Mouse (Mus musculus) midbrain, embryonic 13.5 days (tissue): ENCODE data around the gene 1700030K09Rik. TPM values are rescaled to one million over a fixed set of nuclear protein-coding genes. Genes with fewer than 3 reads are reported as not detected.

ENCODE experiments used
- ATAC-seq: fragments of 200-750 bp; cut with Nextera tagmentation; 2 replicates; pipeline ENCODE4 v1.8.0; 2017; ENCODE audit warnings: mild to moderate bottlenecking, moderate TSS enrichment, moderate library complexity
- H3K27ac ChIP-seq: fragments of 300-500 bp; sonication (generic); 2 replicates; pipeline ENCODE4 v1.5.1; 2015; ENCODE audit warnings: inconsistent platforms, mild to moderate bottlenecking, moderate library complexity
- H3K27me3 ChIP-seq: fragments of 300-500 bp; sonication (generic); 2 replicates; pipeline ENCODE4 v1.6.1; 2015; ENCODE audit warnings: mild to moderate bottlenecking, inconsistent platforms
- H3K36me3 ChIP-seq: fragments of 300-500 bp; sonication (generic); 2 replicates; pipeline ENCODE4 v1.6.1; 2015; ENCODE audit warnings: mild to moderate bottlenecking, inconsistent platforms
- H3K4me1 ChIP-seq: fragments of 300-500 bp; sonication (generic); replicated peaks from 2 replicates; pipeline ENCODE4 v1.6.1; 2015; ENCODE audit warnings: inconsistent platforms
- H3K4me2 ChIP-seq: fragments of 300-500 bp; sonication (generic); replicated peaks from 2 replicates; pipeline ENCODE4 v1.6.1; 2015; ENCODE audit warnings: moderate library complexity, mild to moderate bottlenecking, inconsistent platforms
- H3K4me3 ChIP-seq: fragments of 300-500 bp; sonication (generic); replicated peaks from 2 replicates; pipeline ENCODE4 v1.5.1; 2015; ENCODE audit warnings: mild to moderate bottlenecking, inconsistent platforms
- H3K9ac ChIP-seq: fragments of 300-500 bp; sonication (generic); replicated peaks from 2 replicates; pipeline ENCODE4 v1.6.1; 2015; ENCODE audit warnings: mild to moderate bottlenecking, inconsistent platforms
- H3K9me3 ChIP-seq: fragments of 300-500 bp; sonication (generic); 2 replicates; pipeline ENCODE4 v1.6.1; 2016; ENCODE audit warnings: mild to moderate bottlenecking, inconsistent platforms
- WGBS: fragments of 180-500 bp; shearing (Covaris S2); methylation state at CpG from one replicate; pipeline ENCODE4 v1.1.7; 2015; 5-methylcytosine and 5-hydroxymethylcytosine counted together
- microRNA-seq: library from miRNA; unstranded; fragments of <30 nt; microRNA quantifications from one replicate; pipeline ENCODE4, GENCODE M21; 2016
- polyA plus RNA-seq: library from polyadenylated mRNA; unstranded; fragments of >200 nt; fragmentation: Nextera tagmentation; extraction: Ambion mirVana; gene quantifications from 2 replicates; pipeline ENCODE4 v1.2.1, GENCODE M21; 2015

The 1700030K09Rik gene
- polyA plus RNA-seq, 1 experiment from 2014 or later, result 18.8 TPM

DNA sequence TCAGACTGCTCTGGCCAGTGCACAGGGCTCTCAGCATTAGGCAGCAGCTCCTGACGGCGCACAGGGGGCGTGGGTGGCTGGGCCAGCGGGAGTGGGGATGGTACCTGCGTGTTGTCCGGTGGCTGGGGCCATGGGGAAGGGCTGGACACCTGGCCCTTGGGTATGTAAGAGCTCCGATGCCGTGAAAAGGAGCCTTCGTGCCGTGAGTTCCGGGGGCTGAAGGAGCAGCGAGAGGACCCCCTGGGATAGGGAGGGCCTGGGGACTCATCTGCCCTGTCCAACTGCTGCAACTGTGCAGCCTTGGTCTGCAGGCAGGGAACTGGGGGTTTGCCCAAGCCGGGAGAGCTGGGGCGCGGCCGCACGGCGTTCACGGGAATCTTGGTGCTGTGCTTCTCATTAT lies 52.5 kb downstream of the 1700030K09Rik start:
- ATAC-seq, result no peak
- WGBS, result 91% methylated on average over 19 of the region's 19 CpGs
- no peak overlapping the region for H3K4me3 ChIP-seq
- no peak overlapping the region for H3K9ac ChIP-seq
- no peak overlapping the region for H3K27ac ChIP-seq
- no peaks in the 10 kb centered on the region for H3K27me3 ChIP-seq
- peaks cover 20% of the 10 kb centered on the region for H3K4me1 ChIP-seq
- H3K4me2 ChIP-seq, result no peak overlapping the region
- H3K9me3 ChIP-seq, result no peaks in the 10 kb centered on the region
- peaks cover 30% of the 10 kb centered on the region for H3K36me3 ChIP-seq

DNA sequence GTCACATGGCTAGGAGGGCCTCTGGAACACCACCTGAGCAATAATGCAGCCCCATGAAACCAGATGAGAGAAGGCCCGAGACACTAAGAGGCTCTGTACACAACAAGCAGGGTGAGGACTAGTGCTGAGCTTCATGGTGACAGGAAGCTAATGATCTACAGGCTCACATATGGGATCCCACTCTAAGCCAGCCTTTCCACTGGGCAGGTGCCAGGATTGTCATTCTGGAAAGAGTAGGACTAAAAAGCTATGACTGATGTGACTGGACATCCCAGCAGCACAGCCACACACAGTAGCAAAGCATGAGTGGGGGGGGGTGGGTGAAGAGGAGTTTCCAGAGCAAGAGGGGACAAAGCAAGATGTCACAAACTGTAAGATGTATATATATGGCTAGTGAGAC lies 54.2 kb downstream of the 1700030K09Rik start:
- H3K9me3 ChIP-seq, result no peaks in the 10 kb centered on the region

GRCm38 (mm10) chr8:72498527-72498926 lies 54.8 kb downstream of the 1700030K09Rik start:
- H3K36me3 ChIP-seq, result peaks cover 31% of the 10 kb centered on the region
- H3K4me1 ChIP-seq, result peaks cover 10% of the 10 kb centered on the region
- no peak overlapping the region for H3K27ac ChIP-seq
- ATAC-seq, result no peak
- 96% methylated on average over 4 of the region's 4 CpGs for WGBS
- no peaks in the 10 kb centered on the region for H3K9me3 ChIP-seq
- H3K4me2 ChIP-seq, result no peak overlapping the region
- no peak overlapping the region for H3K4me3 ChIP-seq
- no peak overlapping the region for H3K9ac ChIP-seq
- H3K27me3 ChIP-seq, result no peaks in the 10 kb centered on the region

More for the DNA sequence above, 54.2 kb downstream of the 1700030K09Rik start:
- Histone ChIP-seq H3K4me2 (no peak overlapping the region), H3K36me3 (peaks cover 30% of the 10 kb centered on the region), H3K4me1 (peaks cover 14% of the 10 kb centered on the region), H3K27ac (no peak overlapping the region), H3K27me3 (no peaks in the 10 kb centered on the region), H3K4me3 (no peak overlapping the region), H3K9ac (no peak overlapping the region)
- no peak for ATAC-seq
- WGBS, result 96% methylated on average over 1 of the region's 1 CpGs

DNA sequence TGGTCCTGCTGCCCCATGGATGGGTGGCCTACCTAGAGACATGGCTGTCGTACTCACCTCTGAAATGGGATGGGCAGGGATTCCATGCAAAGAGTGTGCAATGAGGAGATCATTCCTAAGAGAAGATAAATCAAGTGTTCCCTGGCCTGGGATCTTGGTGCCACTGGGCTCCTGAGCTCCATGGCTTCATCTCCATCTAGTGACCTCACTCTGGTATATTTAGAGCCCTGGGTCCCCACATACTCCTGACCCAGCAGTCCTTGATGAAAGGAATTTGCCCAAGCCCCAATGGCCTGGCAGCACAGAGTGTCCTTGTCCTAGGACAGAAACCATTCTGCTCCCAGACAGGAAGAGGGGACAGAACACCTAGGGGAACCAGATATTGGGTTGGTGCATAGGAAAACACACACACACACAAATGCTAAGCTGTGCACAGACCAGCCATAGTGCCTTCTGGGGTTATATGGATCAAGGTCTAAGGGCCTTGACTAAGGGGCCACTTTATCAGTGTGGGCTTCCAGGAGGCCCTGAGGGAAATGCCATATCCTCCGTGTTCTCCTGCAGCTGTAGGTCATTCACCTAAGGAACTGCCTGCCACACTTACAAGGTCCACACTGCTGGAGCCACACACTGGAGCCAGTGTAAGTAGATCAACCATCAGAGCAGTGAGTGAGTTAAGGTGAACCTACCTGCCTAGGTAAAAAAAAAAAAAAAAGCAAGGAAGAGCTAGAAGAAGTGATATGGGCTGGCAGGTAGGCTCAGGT lies 56.0 kb downstream of the 1700030K09Rik start:
- H3K9me3 ChIP-seq, result no peaks in the 10 kb centered on the region
- H3K27ac ChIP-seq, result no peak overlapping the region
- H3K27me3 ChIP-seq, result no peaks in the 10 kb centered on the region
- WGBS, result 93% methylated on average over 2 of the region's 2 CpGs
- H3K9ac ChIP-seq, result no peak overlapping the region; the same call in 1 of the 2 replicates
- ATAC-seq, result no peak
- H3K4me1 ChIP-seq, result no peaks in the 10 kb centered on the region
- H3K4me2 ChIP-seq, result no peak overlapping the region
- H3K4me3 ChIP-seq, result no peak overlapping the region
- peaks cover 31% of the 10 kb centered on the region for H3K36me3 ChIP-seq

GRCm38 (mm10) chr8:72500521-72500931 lies 56.8 kb downstream of the 1700030K09Rik start:
- Histone ChIP-seq H3K36me3 (peaks cover 23% of the 10 kb centered on the region), H3K4me1 (no peaks in the 10 kb centered on the region), H3K9me3 (no peaks in the 10 kb centered on the region), H3K27ac (no peak overlapping the region), H3K9ac (no peak overlapping the region), H3K27me3 (no peaks in the 10 kb centered on the region), H3K4me2 (no peak overlapping the region), H3K4me3 (no peak overlapping the region)
- ATAC-seq, result no peak
- 92% methylated on average over 1 of the region's 1 CpGs for WGBS

- no peaks in the 10 kb centered on the region for H3K9me3 ChIP-seq
- H3K27me3 ChIP-seq, result no peaks in the 10 kb centered on the region
- no peak overlapping the region for H3K4me3 ChIP-seq
- no peak for ATAC-seq
- H3K36me3 ChIP-seq, result peaks cover 3% of the 10 kb centered on the region; the same call in 1 of the 2 replicates
- no peak overlapping the region for H3K27ac ChIP-seq
- H3K4me1 ChIP-seq, result 0 out of 2 replicates have a peak, but pooled peaks cover 3% of the 10 kb centered on the region
- H3K9ac ChIP-seq, result no peak overlapping the region
- H3K4me2 ChIP-seq, result no peak overlapping the region
Observed at GRCm38 (mm10) chr8:72504137-72504536, 60.5 kb downstream of the 1700030K09Rik start.

GRCm38 (mm10) chr8:72504637-72505314 lies 61.1 kb downstream of the 1700030K09Rik start:
- H3K9ac ChIP-seq, result no peak overlapping the region

GRCm38 (mm10) chr8:72507505-72507904 lies 63.8 kb downstream of the 1700030K09Rik start:
- Histone ChIP-seq H3K4me2 (no peak overlapping the region), H3K27ac (no peak overlapping the region), H3K36me3 (peaks cover 3% of the 10 kb centered on the region; the same call in 1 of the 2 replicates), H3K27me3 (no peaks in the 10 kb centered on the region), H3K9ac (no peak overlapping the region), H3K9me3 (no peaks in the 10 kb centered on the region), H3K4me3 (no peak overlapping the region), H3K4me1 (0 out of 2 replicates have a peak, but pooled peaks cover 3% of the 10 kb centered on the region)
- WGBS, result 90% methylated on average over 1 of the region's 1 CpGs
- no peak for ATAC-seq

More at GRCm38 (mm10) chr8:72504637-72505314, 61.1 kb downstream of the 1700030K09Rik start:
- Histone ChIP-seq H3K27ac (no peak overlapping the region), H3K4me1 (0 out of 2 replicates have a peak, but pooled peaks cover 3% of the 10 kb centered on the region), H3K36me3 (peaks cover 3% of the 10 kb centered on the region; the same call in 1 of the 2 replicates), H3K4me2 (no peak overlapping the region), H3K4me3 (no peak overlapping the region), H3K27me3 (no peaks in the 10 kb centered on the region), H3K9me3 (no peaks in the 10 kb centered on the region)
- ATAC-seq, result no peak

Small RNA genes lying within 50 kb of the gene (microRNA-seq; reads per million reads assigned to microRNA genes)
- 2.5 reads per million, percentile 7 among the genes with 10 or more reads in this experiment for gene Mir7068

Other genes starting within 250 kb of the 1700030K09Rik start
- gene Cib3, start 231.0 kb upstream of the 1700030K09Rik start, polyA plus RNA-seq, result not detected in 2 replicates
- not detected in 2 replicates for gene Gm11034, start 230.2 kb upstream of the 1700030K09Rik start, polyA plus RNA-seq
- gene Fam32a, start 224.2 kb upstream of the 1700030K09Rik start, polyA plus RNA-seq, result 116 and 121 TPM in 2 replicates
- gene Ap1m1, start 203.9 kb upstream of the 1700030K09Rik start, polyA plus RNA-seq, result 259 and 266 TPM in 2 replicates
- 19.3 and 19.8 TPM in 2 replicates for gene Gm10282, start 138.6 kb upstream of the 1700030K09Rik start, polyA plus RNA-seq
- gene Klf2, start 124.8 kb upstream of the 1700030K09Rik start, polyA plus RNA-seq, result 2.7 and 4.3 TPM in 2 replicates
- gene Eps15l1, start 22.4 kb upstream of the 1700030K09Rik start, polyA plus RNA-seq, result 69.2 and 72.1 TPM in 2 replicates
- 0.75 and 1.7 TPM in 2 replicates for gene Calr3, start within 50 bp of the 1700030K09Rik start, polyA plus RNA-seq
- 49.7 and 56.3 TPM in 2 replicates for gene Cherp, start 31.3 kb downstream of the 1700030K09Rik start, polyA plus RNA-seq
- 9.0 and 11.9 TPM in 2 replicates for gene Slc35e1, start 48.7 kb downstream of the 1700030K09Rik start, polyA plus RNA-seq
- gene Med26, start 104.4 kb downstream of the 1700030K09Rik start, polyA plus RNA-seq, result 16.6 and 17.7 TPM in 2 replicates
- gene Smim7, start 127.2 kb downstream of the 1700030K09Rik start, polyA plus RNA-seq, result 129 and 135 TPM in 2 replicates
- gene Tmem38a, start 128.2 kb downstream of the 1700030K09Rik start, polyA plus RNA-seq, result 15.5 and 16.0 TPM in 2 replicates
- 0.45 and 0.70 TPM in 2 replicates for gene Nwd1, start 202.8 kb downstream of the 1700030K09Rik start, polyA plus RNA-seq